Mouse (Mus musculus): ENCODE data around the gene Adgrg2. TPM values are rescaled to one million over a fixed set of nuclear protein-coding genes. Genes with fewer than 3 reads are reported as not detected.

The Adgrg2 gene
- total RNA-seq, 2 experiments from 2014 or later: not detected

DNA sequence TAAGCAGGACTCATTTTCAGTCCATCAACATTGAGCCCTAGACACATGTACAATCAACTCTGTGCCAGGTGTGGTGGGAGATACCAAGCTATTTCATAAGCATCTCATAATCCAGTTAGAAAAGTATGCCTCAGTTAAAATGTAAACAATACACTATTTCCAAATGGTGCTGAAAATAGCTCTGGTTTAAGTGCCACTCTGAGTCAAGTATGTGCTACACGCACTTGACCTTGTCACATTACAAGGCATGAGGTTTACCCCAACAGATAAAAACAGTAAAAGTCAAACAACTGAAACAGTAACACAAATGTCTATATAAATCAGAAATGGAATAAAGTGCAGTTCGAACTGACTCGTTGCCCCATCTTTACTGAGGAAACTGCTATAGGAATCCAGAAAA, 110.6 kb downstream of the Adgrg2 start:
- ATAC-seq (replicated peaks; ENCODE audit: low FRiP score, poor library complexity, severe bottlenecking): no peak

- peak; percentile 75 for ATAC-seq (replicated peaks; ENCODE audit: low FRiP score, poor library complexity, severe bottlenecking)
Observed at GRCm38 (mm10) chrX:160501687-160502047, 111.2 kb downstream of the Adgrg2 start.

- ATAC-seq (replicated peaks; ENCODE audit: low FRiP score, poor library complexity, severe bottlenecking): peak; percentile 96
Observed at GRCm38 (mm10) chrX:160502048-160503041, 111.9 kb downstream of the Adgrg2 start, which contains the start of gene Phka2. Phka2 (plus strand) TSS chrX:160502166.

DNA sequence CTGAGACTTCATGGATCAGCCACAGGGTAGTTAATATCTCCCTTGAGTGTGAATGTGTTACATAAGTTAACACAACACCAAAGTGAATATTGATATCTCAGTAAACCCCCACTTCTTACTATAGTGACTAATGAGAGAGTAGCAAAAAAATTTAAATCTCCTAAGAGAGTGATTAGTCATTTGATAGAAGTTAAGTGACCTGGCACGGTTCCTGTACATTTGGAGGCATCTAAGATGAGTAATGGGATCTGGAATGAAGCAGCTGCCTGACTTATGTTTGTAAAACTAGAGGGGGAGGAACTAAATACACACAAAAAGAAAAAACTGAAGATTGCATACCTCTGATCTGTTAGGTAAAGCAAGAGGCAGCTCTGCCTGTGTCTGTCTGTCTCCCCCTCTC, 118.6 kb downstream of the Adgrg2 start:
- ATAC-seq (replicated peaks; ENCODE audit: low FRiP score, poor library complexity, severe bottlenecking): no peak

- no peak for ATAC-seq (replicated peaks; ENCODE audit: low FRiP score, poor library complexity, severe bottlenecking)
Observed at GRCm38 (mm10) chrX:160510197-160510596, 119.7 kb downstream of the Adgrg2 start.

DNA sequence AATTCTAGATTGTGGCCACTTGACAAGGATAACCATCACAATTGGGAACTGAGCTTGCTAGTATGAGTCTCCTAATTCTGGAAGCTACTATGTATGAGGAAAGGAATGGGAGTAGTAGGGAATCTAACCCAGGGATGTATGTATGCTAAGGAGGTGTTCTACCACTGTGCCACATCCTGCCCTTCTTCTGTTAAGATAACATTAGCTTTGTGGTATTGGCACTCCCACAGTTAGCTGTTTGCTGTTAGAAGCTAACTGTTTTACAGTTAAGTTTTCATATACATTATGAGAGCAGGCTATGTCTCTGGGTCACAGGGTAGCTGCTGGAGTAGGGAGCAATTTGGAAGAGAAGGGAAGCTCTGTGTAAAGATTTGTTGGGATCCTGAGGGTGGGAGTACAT, 125.5 kb downstream of the Adgrg2 start:
- ATAC-seq (replicated peaks; ENCODE audit: low FRiP score, poor library complexity, severe bottlenecking): no peak

DNA sequence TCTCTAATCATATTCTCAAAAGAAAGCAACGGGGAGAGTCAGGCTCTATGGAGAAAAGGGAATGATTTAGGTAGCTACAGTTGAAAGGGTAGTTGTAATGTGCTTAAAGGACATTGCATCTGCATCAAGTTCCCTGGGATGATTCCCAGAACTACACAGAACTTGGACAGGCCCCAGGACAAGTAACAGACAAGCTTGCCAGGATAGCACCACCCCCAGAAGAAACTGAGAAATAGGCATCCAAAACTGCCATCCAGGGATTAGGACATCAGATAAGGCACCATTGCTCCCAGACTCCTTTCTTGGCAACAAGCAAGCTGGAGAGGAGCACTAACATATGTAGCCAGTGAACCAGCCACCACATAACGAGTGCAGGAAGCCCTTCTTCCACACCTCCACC, 152.3 kb downstream of the Adgrg2 start:
- no peak for ATAC-seq (replicated peaks; ENCODE audit: low FRiP score, poor library complexity, severe bottlenecking)

Other genes starting within 250 kb of the Adgrg2 start
- gene Phka2, start 111.5 kb downstream of the Adgrg2 start, total RNA-seq (2015; ENCODE audit: low replicate concordance): 13.4 and 19.4 TPM in 2 replicates
- gene Phka2, start 111.5 kb downstream of the Adgrg2 start, total RNA-seq (2017; ENCODE audit: low replicate concordance): 12.1 and 15.2 TPM in 2 replicates

All from erythroblast, adult 5-6 weeks (primary cell).